Mouse (Mus musculus) common myeloid progenitor, adult 5-6 weeks (primary cell): ENCODE measurements at regions not wholly inside any gene's neighbourhood (a gene's known extent, or its start where the extent isn't known, plus 50 kb on each side); places are given as distances from the start of the nearest gene placed in this dataset.

Source experiments
- ATAC-seq: replicated peaks from 2 replicates; pipeline ENCODE4 v1.8.0; 2016; ENCODE audit warnings: low read depth, mild to moderate bottlenecking, moderate TSS enrichment, inconsistent platforms; ENCODE audit not compliant: poor library complexity, severe bottlenecking

GRCm38 (mm10) chr7:90030486-90031250 is 49.9 kb upstream of the Eed start:
- peak; percentile 10; the same call in 1 of the 2 replicates for ATAC-seq

GRCm38 (mm10) chr7:90033086-90033485 is 52.3 kb upstream of the Eed start:
- ATAC-seq, result no peak

- peak; percentile 86 for ATAC-seq
Observed at GRCm38 (mm10) chr7:90033640-90034312, 53.0 kb upstream of the Eed start.

GRCm38 (mm10) chr7:90034498-90034897 is 53.7 kb upstream of the Eed start:
- ATAC-seq, result no peak

- no peak for ATAC-seq
Observed at GRCm38 (mm10) chr7:90035396-90035795, 54.6 kb upstream of the Eed start.

- no peak for ATAC-seq
Observed at GRCm38 (mm10) chr7:90037736-90038135, 57.0 kb upstream of the Eed start.

GRCm38 (mm10) chr7:90039504-90039903 is 58.7 kb upstream of the Eed start:
- ATAC-seq, result peak; percentile 50

GRCm38 (mm10) chr7:90040581-90041340 is 60.0 kb upstream of the Eed start:
- ATAC-seq, result no peak

GRCm38 (mm10) chr7:90041565-90042024 is 60.8 kb upstream of the Eed start:
- ATAC-seq, result peak; percentile 50

- peak; percentile 76 for ATAC-seq
Observed at GRCm38 (mm10) chr7:90042364-90042763, 61.6 kb upstream of the Eed start.

GRCm38 (mm10) chr7:90043526-90043925 is 62.7 kb upstream of the Eed start:
- ATAC-seq, result no peak

GRCm38 (mm10) chr7:90044100-90044698 is 63.4 kb upstream of the Eed start:
- no peak for ATAC-seq

- no peak for ATAC-seq
Observed at GRCm38 (mm10) chr7:90045208-90045800, 64.5 kb upstream of the Eed start.

GRCm38 (mm10) chr7:90046228-90046627 is 65.4 kb upstream of the Eed start:
- no peak for ATAC-seq

- ATAC-seq, result no peak; the same call in 1 of the 2 replicates
Observed at GRCm38 (mm10) chr7:90046862-90047261, 66.1 kb upstream of the Eed start.

- ATAC-seq, result no peak
Observed at GRCm38 (mm10) chr7:90048401-90049307, 67.9 kb upstream of the Eed start.

GRCm38 (mm10) chr7:90049831-90050237 is 69.1 kb upstream of the Eed start:
- ATAC-seq, result no peak

- ATAC-seq, result peak; percentile 88
Observed at GRCm38 (mm10) chr7:90054795-90055511, 74.2 kb upstream of the Eed start.
